Mouse (Mus musculus): ENCODE measurements around the gene Pfn3.

Pfn3 gene

GRCm38 (mm10) chr13:55400039-55400346 lies 15.0 kb downstream of the Pfn3 start:
- no peak for DNase-seq (ENCODE audit: extremely low spot score, low read depth, low spot score)

- no peak for DNase-seq (ENCODE audit: extremely low spot score, low read depth, low spot score)
Measured at GRCm38 (mm10) chr13:55399300-55400038, 15.6 kb downstream of the Pfn3 start.

GRCm38 (mm10) chr13:55398088-55398487 lies 16.9 kb downstream of the Pfn3 start, which contains the start of gene Slc34a1:
Slc34a1 (plus strand) TSS chr13:55398187.
- no peak for DNase-seq (ENCODE audit: extremely low spot score, low read depth, low spot score)

GRCm38 (mm10) chr13:55392933-55393332 lies 22.1 kb downstream of the Pfn3 start:
- DNase-seq (ENCODE audit: extremely low spot score, low read depth, low spot score): no peak

- DNase-seq (ENCODE audit: extremely low spot score, low read depth, low spot score): no peak
Measured at GRCm38 (mm10) chr13:55391626-55392029, 23.4 kb downstream of the Pfn3 start.

GRCm38 (mm10) chr13:55390644-55391043 lies 24.4 kb downstream of the Pfn3 start:
- no peak for DNase-seq (ENCODE audit: extremely low spot score, low read depth, low spot score)

GRCm38 (mm10) chr13:55381790-55382189 lies 33.2 kb downstream of the Pfn3 start:
- no peak for DNase-seq (ENCODE audit: extremely low spot score, low read depth, low spot score)

- DNase-seq (ENCODE audit: extremely low spot score, low read depth, low spot score): no peak
Measured at GRCm38 (mm10) chr13:55378907-55379580, 36.0 kb downstream of the Pfn3 start.

- no peak for DNase-seq (ENCODE audit: extremely low spot score, low read depth, low spot score)
Measured at GRCm38 (mm10) chr13:55375877-55376276, 39.2 kb downstream of the Pfn3 start.

- DNase-seq (ENCODE audit: extremely low spot score, low read depth, low spot score): no peak
Measured at GRCm38 (mm10) chr13:55374206-55374924, 40.7 kb downstream of the Pfn3 start.

- no peak for DNase-seq (ENCODE audit: extremely low spot score, low read depth, low spot score)
Measured at GRCm38 (mm10) chr13:55371740-55372139, 43.3 kb downstream of the Pfn3 start.

GRCm38 (mm10) chr13:55371007-55371681 lies 43.9 kb downstream of the Pfn3 start:
- DNase-seq (ENCODE audit: extremely low spot score, low read depth, low spot score): no peak

- no peak for DNase-seq (ENCODE audit: extremely low spot score, low read depth, low spot score)
Measured at GRCm38 (mm10) chr13:55370234-55370633, 44.8 kb downstream of the Pfn3 start.

- DNase-seq (ENCODE audit: extremely low spot score, low read depth, low spot score): no peak
Measured at GRCm38 (mm10) chr13:55369531-55370114, 45.4 kb downstream of the Pfn3 start, which contains the start of gene Rgs14. Rgs14 (plus strand) TSS chr13:55369732.

GRCm38 (mm10) chr13:55368401-55368800 lies 46.6 kb downstream of the Pfn3 start:
- DNase-seq (ENCODE audit: extremely low spot score, low read depth, low spot score): no peak

All from hindlimb bud, embryonic 11.5 days (tissue).